Mouse (Mus musculus): ENCODE measurements around the gene Tsks.

Tsks gene

GRCm38 (mm10) chr7:44978300-44978699 is 35.3 kb downstream of the Tsks start:
- no peak for DNase-seq (ENCODE audit: low read depth, low spot score)

GRCm38 (mm10) chr7:44981539-44981938 is 38.5 kb downstream of the Tsks start:
- no peak for DNase-seq (ENCODE audit: low read depth, low spot score)

- peak; percentile 58 for DNase-seq (ENCODE audit: low read depth, low spot score)
Measured at GRCm38 (mm10) chr7:44983085-44983484, 40.1 kb downstream of the Tsks start.

- DNase-seq (ENCODE audit: low read depth, low spot score) = no peak
Measured at GRCm38 (mm10) chr7:44983944-44984832, 41.2 kb downstream of the Tsks start.

GRCm38 (mm10) chr7:44984833-44985164 is 41.8 kb downstream of the Tsks start:
- no peak for DNase-seq (ENCODE audit: low read depth, low spot score)

GRCm38 (mm10) chr7:44985595-44986191 is 42.7 kb downstream of the Tsks start:
- peak; percentile 55 for DNase-seq (ENCODE audit: low read depth, low spot score)

- DNase-seq (ENCODE audit: low read depth, low spot score) = peak; percentile 98
Measured at GRCm38 (mm10) chr7:44986192-44986878, 43.3 kb downstream of the Tsks start, which contains the start of gene Prmt1. Prmt1 (minus strand) TSS chr7:44986568.

GRCm38 (mm10) chr7:44986879-44987718 is 44.1 kb downstream of the Tsks start:
- no peak for DNase-seq (ENCODE audit: low read depth, low spot score)

- DNase-seq (ENCODE audit: low read depth, low spot score) = no peak
Measured at GRCm38 (mm10) chr7:44996672-44997071, 53.7 kb downstream of the Tsks start.

- peak; percentile 87 for DNase-seq (ENCODE audit: low read depth, low spot score)
Measured at GRCm38 (mm10) chr7:44997231-44997939, 54.4 kb downstream of the Tsks start, which contains the start of gene Irf3. Irf3 (plus strand) TSS chr7:44997648.

GRCm38 (mm10) chr7:44997940-44998428 is 55.0 kb downstream of the Tsks start:
- DNase-seq (ENCODE audit: low read depth, low spot score) = no peak

GRCm38 (mm10) chr7:44998501-44998955 is 55.5 kb downstream of the Tsks start, which contains the start of gene Bcl2l12:
Bcl2l12 (minus strand) TSS chr7:44998712.
- DNase-seq (ENCODE audit: low read depth, low spot score) = no peak

GRCm38 (mm10) chr7:44999753-45000152 is 56.7 kb downstream of the Tsks start:
- DNase-seq (ENCODE audit: low read depth, low spot score) = no peak

GRCm38 (mm10) chr7:45000539-45001114 is 57.6 kb downstream of the Tsks start:
- DNase-seq (ENCODE audit: low read depth, low spot score) = no peak

GRCm38 (mm10) chr7:45002440-45002839 is 59.4 kb downstream of the Tsks start:
- DNase-seq (ENCODE audit: low read depth, low spot score) = no peak

GRCm38 (mm10) chr7:45004546-45004945 is 61.5 kb downstream of the Tsks start:
- DNase-seq (ENCODE audit: low read depth, low spot score) = no peak

- DNase-seq (ENCODE audit: low read depth, low spot score) = no peak
Measured at GRCm38 (mm10) chr7:45005321-45005992, 62.5 kb downstream of the Tsks start.

GRCm38 (mm10) chr7:45006503-45006902 is 63.5 kb downstream of the Tsks start:
- no peak for DNase-seq (ENCODE audit: low read depth, low spot score)

- DNase-seq (ENCODE audit: low read depth, low spot score) = no peak
Measured at GRCm38 (mm10) chr7:45007141-45007540, 64.1 kb downstream of the Tsks start.

Measured in WW6 (cell line).